14 mouse cellular contexts compared by ENCODE assay signal in the genomic region with DNA sequence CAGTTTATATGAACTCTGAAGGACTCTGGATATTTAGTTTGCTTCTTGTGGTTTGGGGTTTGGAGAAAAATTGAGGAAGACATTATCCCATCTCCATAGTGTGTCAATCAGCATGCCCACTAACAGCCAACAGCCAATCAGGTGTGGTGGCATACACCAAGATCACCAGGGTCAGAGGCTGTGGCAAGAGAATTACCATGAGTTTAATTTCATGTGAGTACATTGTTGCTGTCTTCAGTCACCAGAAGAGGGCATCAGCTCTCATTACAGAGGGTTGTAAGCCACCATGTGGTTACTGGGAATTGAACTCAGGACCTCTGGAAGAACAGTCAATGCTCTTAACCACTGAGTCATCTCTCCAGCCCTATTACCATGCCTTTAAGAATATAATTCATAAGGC. TPM values are rescaled to one million over a fixed set of nuclear protein-coding genes. Genes with fewer than 3 reads are reported as not detected.
A peak's percentile ranks its signal among the peaks of the same experiment; 100 is the strongest.
DNase-seq lines count a peak whose midpoint lies in the region; ATAC-seq and TF ChIP-seq lines count a peak whose summit lies in the region.
"Had no signal": no experiment of that assay in that cellular context is flagged by ENCODE, and none has a peak within 500 bp of the region (broad histone marks: within the 10 kb centered on the region; RNA-seq: fewer than 3 reads in every experiment).

No protein-coding gene starts in this region.

- H3K4me3 ChIP-seq in hindbrain, postnatal 0 days (ENCODE audit: low read length) = no peak overlapping the region
- H3K4me3 ChIP-seq in hindbrain, embryonic 10.5 days = no peak overlapping the region
- H3K4me3 ChIP-seq in cortical plate, adult 2 months (ENCODE audit: insufficient read depth, low read length) = no peak overlapping the region
- H3K4me3 ChIP-seq: heart, embryonic 10.5 days; hindbrain, embryonic 12.5 days; lung, embryonic 15.5 days had no signal

- no peak for DNase-seq in hindbrain, postnatal 0 days (ENCODE audit: low spot score)
- no peak for DNase-seq in hindbrain, embryonic 10.5 days (ENCODE audit: low spot score)
- peak; percentile 26 for DNase-seq in thymus, postnatal 0 days (ENCODE audit: low spot score)
- DNase-seq in thymus, postnatal 4 days = no peak
- DNase-seq in thymus, postnatal 14 days = no peak
- DNase-seq: adrenal gland, postnatal 25 days; cerebellum, adult 11-12 months; thymus, postnatal 25 days had no signal

- H3K27me3 ChIP-seq in hindbrain, postnatal 0 days (ENCODE audit: insufficient read depth, low read length) = no peaks in the 10 kb centered on the region
- H3K27me3 ChIP-seq in hindbrain, embryonic 10.5 days (ENCODE audit: insufficient read depth, poor library complexity, severe bottlenecking) = no peaks in the 10 kb centered on the region
- H3K27me3 ChIP-seq: hindbrain, embryonic 12.5 days; lung, embryonic 15.5 days; Patski had no signal

- no peak for ATAC-seq in hindbrain, postnatal 0 days
- no peak for ATAC-seq in erythroblast, adult 5-6 weeks (replicated peaks; ENCODE audit: low FRiP score, poor library complexity, severe bottlenecking)
- ATAC-seq: Patski had no signal

- H3K36me3 ChIP-seq in hindbrain, postnatal 0 days (ENCODE audit: insufficient read depth, low read length) = peaks cover 39% of the 10 kb centered on the region
- peaks cover 49% of the 10 kb centered on the region for H3K36me3 ChIP-seq in hindbrain, embryonic 10.5 days

- TF ChIP-seq POLR2A in cortical plate, adult 2 months (IDR thresholded peaks at IDR 0.05; ENCODE audit: extremely low read depth, insufficient read depth, low read length) = no peak

- no peak overlapping the region for H3K27ac ChIP-seq in hindbrain, postnatal 0 days
- no peak overlapping the region for H3K27ac ChIP-seq in hindbrain, embryonic 10.5 days
- no peak overlapping the region for H3K27ac ChIP-seq in cortical plate, adult 2 months (ENCODE audit: insufficient read depth, low read length)
- H3K27ac ChIP-seq: heart, embryonic 10.5 days; hindbrain, embryonic 12.5 days; lung, embryonic 15.5 days had no signal

- no peak overlapping the region for H3K9ac ChIP-seq in hindbrain, postnatal 0 days (replicated peaks; ENCODE audit: low read length)
- H3K9ac ChIP-seq: hindbrain, embryonic 12.5 days; lung, embryonic 15.5 days had no signal

- H3K9me3 ChIP-seq in hindbrain, postnatal 0 days (ENCODE audit: low read length) = no peaks in the 10 kb centered on the region
- no peaks in the 10 kb centered on the region for H3K9me3 ChIP-seq in hindbrain, embryonic 10.5 days
- H3K9me3 ChIP-seq: heart, embryonic 10.5 days; hindbrain, embryonic 12.5 days; lung, embryonic 15.5 days had no signal

- TF ChIP-seq CTCF in hindbrain, postnatal 0 days (IDR thresholded peaks at IDR 0.05; ENCODE audit: low read depth) = peak; percentile 27; the same call in 1 of the 2 replicates
- 0 out of 2 replicates have a peak, but pooled peaks have one; percentile 1 for TF ChIP-seq CTCF in cortical plate, adult 2 months (IDR thresholded peaks at IDR 0.05; ENCODE audit: extremely low read depth, insufficient read depth, low read length)

- no peak overlapping the region for H3K4me2 ChIP-seq in hindbrain, postnatal 0 days (ENCODE audit: low read depth, low read length)
- H3K4me2 ChIP-seq: hindbrain, embryonic 12.5 days; lung, embryonic 15.5 days had no signal

- no peaks in the 10 kb centered on the region for H3K4me1 ChIP-seq in hindbrain, postnatal 0 days (ENCODE audit: insufficient read depth, low read length)
- no peaks in the 10 kb centered on the region for H3K4me1 ChIP-seq in hindbrain, embryonic 10.5 days (replicated peaks)
- no peaks in the 10 kb centered on the region for H3K4me1 ChIP-seq in cortical plate, adult 2 months (ENCODE audit: control insufficient read depth, insufficient read depth, low read length)
- H3K4me1 ChIP-seq: heart, embryonic 10.5 days; hindbrain, embryonic 12.5 days; lung, embryonic 15.5 days had no signal

RNA-seq across cellular contexts. Expression of gene Rpl41, which starts 7.2 kb away (rescaled TPM):
- total RNA-seq in hindbrain, postnatal 0 days (2014; rRNA removed) = 412 and 501 TPM in 2 replicates
- polyA plus RNA-seq in hindbrain, postnatal 0 days (2015; fragmentation: Nextera tagmentation; extraction: Ambion mirVana) = 2,609 and 2,618 TPM in 2 replicates
- polyA plus RNA-seq in hindbrain, embryonic 10.5 days (2016; fragmentation: Nextera tagmentation; extraction: Ambion mirVana) = 2,868 and 3,332 TPM in 2 replicates
- polyA plus RNA-seq in thymus, postnatal 0 days (2015; fragmentation: Nextera tagmentation; extraction: Ambion mirVana) = 4,302 and 4,551 TPM in 2 replicates
- polyA plus RNA-seq in cortical plate, adult 2 months (2012; rRNA removed) = 2,251 and 2,284 TPM in 2 replicates
- 936 and 1,095 TPM in 2 replicates for total RNA-seq in erythroblast, adult 5-6 weeks (2015; ENCODE audit: low replicate concordance)
- 729 and 801 TPM in 2 replicates for total RNA-seq in erythroblast, adult 5-6 weeks (2017; ENCODE audit: low replicate concordance)

RNA-seq across cellular contexts. Expression of gene Zc3h10, which starts 8.7 kb away (rescaled TPM):
- total RNA-seq in hindbrain, postnatal 0 days (2014; rRNA removed) = 19.3 and 19.4 TPM in 2 replicates
- polyA plus RNA-seq in hindbrain, postnatal 0 days (2015; fragmentation: Nextera tagmentation; extraction: Ambion mirVana) = 12.5 and 13.8 TPM in 2 replicates
- polyA plus RNA-seq in hindbrain, embryonic 10.5 days (2016; fragmentation: Nextera tagmentation; extraction: Ambion mirVana) = 16.9 and 19.9 TPM in 2 replicates
- 17.8 and 18.8 TPM in 2 replicates for polyA plus RNA-seq in thymus, postnatal 0 days (2015; fragmentation: Nextera tagmentation; extraction: Ambion mirVana)
- 11.9 and 12.9 TPM in 2 replicates for polyA plus RNA-seq in cortical plate, adult 2 months (2012; rRNA removed)
- 0.19 and 0.63 TPM in 2 replicates for total RNA-seq in erythroblast, adult 5-6 weeks (2015; ENCODE audit: low replicate concordance)
- total RNA-seq in erythroblast, adult 5-6 weeks (2017; ENCODE audit: low replicate concordance) = 2.8 and 3.2 TPM in 2 replicates

RNA-seq across cellular contexts. Expression of gene Pa2g4, which starts 9.5 kb away (rescaled TPM):
- 48.0 and 61.2 TPM in 2 replicates for total RNA-seq in hindbrain, postnatal 0 days (2014; rRNA removed)
- polyA plus RNA-seq in hindbrain, postnatal 0 days (2015; fragmentation: Nextera tagmentation; extraction: Ambion mirVana) = 114 and 117 TPM in 2 replicates
- 205 and 257 TPM in 2 replicates for polyA plus RNA-seq in hindbrain, embryonic 10.5 days (2016; fragmentation: Nextera tagmentation; extraction: Ambion mirVana)
- polyA plus RNA-seq in thymus, postnatal 0 days (2015; fragmentation: Nextera tagmentation; extraction: Ambion mirVana) = 238 and 264 TPM in 2 replicates
- 67.5 and 71.0 TPM in 2 replicates for polyA plus RNA-seq in cortical plate, adult 2 months (2012; rRNA removed)
- total RNA-seq in erythroblast, adult 5-6 weeks (2015; ENCODE audit: low replicate concordance) = 71.3 and 75.2 TPM in 2 replicates
- total RNA-seq in erythroblast, adult 5-6 weeks (2017; ENCODE audit: low replicate concordance) = 42.9 and 67.5 TPM in 2 replicates

RNA-seq across cellular contexts. Expression of gene Esyt1, which starts 30.6 kb away (rescaled TPM):
- total RNA-seq in hindbrain, postnatal 0 days (2014; rRNA removed) = 22.9 and 29.0 TPM in 2 replicates
- polyA plus RNA-seq in hindbrain, postnatal 0 days (2015; fragmentation: Nextera tagmentation; extraction: Ambion mirVana) = 13.3 TPM in 2 replicates
- 20.2 and 22.0 TPM in 2 replicates for polyA plus RNA-seq in hindbrain, embryonic 10.5 days (2016; fragmentation: Nextera tagmentation; extraction: Ambion mirVana)
- polyA plus RNA-seq in thymus, postnatal 0 days (2015; fragmentation: Nextera tagmentation; extraction: Ambion mirVana) = 43.2 and 44.6 TPM in 2 replicates
- polyA plus RNA-seq in cortical plate, adult 2 months (2012; rRNA removed) = 11.6 and 12.0 TPM in 2 replicates
- 15.2 and 16.9 TPM in 2 replicates for total RNA-seq in erythroblast, adult 5-6 weeks (2015; ENCODE audit: low replicate concordance)
- total RNA-seq in erythroblast, adult 5-6 weeks (2017; ENCODE audit: low replicate concordance) = 24.8 and 27.9 TPM in 2 replicates

RNA-seq across cellular contexts. Expression of gene Erbb3, which starts 33.2 kb away (rescaled TPM):
- 1.3 and 1.7 TPM in 2 replicates for total RNA-seq in hindbrain, postnatal 0 days (2014; rRNA removed)
- polyA plus RNA-seq in hindbrain, postnatal 0 days (2015; fragmentation: Nextera tagmentation; extraction: Ambion mirVana) = 0.64 and 0.65 TPM in 2 replicates
- polyA plus RNA-seq in hindbrain, embryonic 10.5 days (2016; fragmentation: Nextera tagmentation; extraction: Ambion mirVana) = 5.0 and 13.5 TPM in 2 replicates
- 0.85 and 0.87 TPM in 2 replicates for polyA plus RNA-seq in thymus, postnatal 0 days (2015; fragmentation: Nextera tagmentation; extraction: Ambion mirVana)
- polyA plus RNA-seq in cortical plate, adult 2 months (2012; rRNA removed) = 7.6 and 9.1 TPM in 2 replicates
- 0.63 TPM in 1 of 2 replicates, not detected in the other for total RNA-seq in erythroblast, adult 5-6 weeks (2015; ENCODE audit: low replicate concordance)
- total RNA-seq in erythroblast, adult 5-6 weeks (2017; ENCODE audit: low replicate concordance) = 0.09 TPM in 1 of 2 replicates, not detected in the other
